Mouse (Mus musculus) heart, embryonic 14.5 days (tissue): Measurements from ENCODE around the gene Phc2. TPM values are rescaled to one million over a fixed set of nuclear protein-coding genes. Genes with fewer than 3 reads are reported as not detected.

ENCODE experiments used
- ATAC-seq: fragments of 200-750 bp; cut with Nextera tagmentation; 2 replicates; pipeline ENCODE4 v1.8.0; 2017; ENCODE audit warnings: low read depth, moderate TSS enrichment; ENCODE audit not compliant: insufficient number of reproducible peaks, insufficient read depth, low FRiP score
- H3K27ac ChIP-seq, 2 experiments: fragments of 200-500 bp in 1 of 2; fragments of 300-500 bp in 1 of 2; sonication (generic) in 1 of 2; replicated peaks in 1 of 2; 2 replicates each; pipeline ENCODE4 v1.5.1; 2012 to 2014; ENCODE audit warnings: low read depth in 2 of 2, low read length in 2 of 2, control low read depth in 1 of 2, mild to moderate bottlenecking in 1 of 2, mixed read lengths in 1 of 2; ENCODE audit not compliant: control insufficient read depth in 1 of 2, insufficient read depth in 1 of 2
- H3K27me3 ChIP-seq: fragments of 300-500 bp; sonication (generic); 2 replicates; pipeline ENCODE4 v1.6.1; 2014; ENCODE audit warnings: mild to moderate bottlenecking, low read length, control low read depth; ENCODE audit not compliant: control insufficient read depth, insufficient read depth
- H3K36me3 ChIP-seq: fragments of 300-500 bp; sonication (generic); 2 replicates; pipeline ENCODE4 v1.6.1; 2014; ENCODE audit warnings: mild to moderate bottlenecking, control low read depth, low read length, mixed read lengths; ENCODE audit not compliant: control insufficient read depth, insufficient read depth
- H3K4me1 ChIP-seq, 2 experiments: fragments of 200-500 bp in 1 of 2; fragments of 300-500 bp in 1 of 2; sonication (generic) in 1 of 2; 2 replicates each; pipeline ENCODE4 v1.6.1; 2012 to 2014; ENCODE audit warnings: low read length in 2 of 2, control low read depth in 1 of 2, mixed read lengths in 1 of 2; ENCODE audit not compliant: control insufficient read depth in 2 of 2, insufficient read depth in 2 of 2
- H3K4me2 ChIP-seq: fragments of 300-500 bp; sonication (generic); 2 replicates; pipeline ENCODE4 v1.6.1; 2014; ENCODE audit warnings: mild to moderate bottlenecking, low read length
- H3K4me3 ChIP-seq, 2 experiments: fragments of 200-500 bp in 1 of 2; fragments of 300-500 bp in 1 of 2; sonication (generic) in 1 of 2; 2 replicates each; pipeline ENCODE4 v1.5.1; 2012 to 2014; ENCODE audit warnings: low read length in 2 of 2, mild to moderate bottlenecking in 2 of 2, control low read depth in 1 of 2, low read depth in 1 of 2, moderate library complexity in 1 of 2; ENCODE audit not compliant: control insufficient read depth in 1 of 2, insufficient read depth in 1 of 2
- H3K9ac ChIP-seq: fragments of 300-500 bp; sonication (generic); 2 replicates; pipeline ENCODE4 v1.6.1; 2014; ENCODE audit warnings: mild to moderate bottlenecking, low read length
- H3K9me3 ChIP-seq: fragments of 300-500 bp; sonication (generic); 2 replicates; pipeline ENCODE4 v1.6.1; 2016; ENCODE audit warnings: low read length, control low read depth; ENCODE audit not compliant: control insufficient read depth
- WGBS: fragments of 180-500 bp; shearing (Covaris S2); extraction: QIAGEN DNeasy Blood & Tissue Kit; methylation state at CpG from one replicate; pipeline ENCODE4 v1.1.7; 2014; 5-methylcytosine and 5-hydroxymethylcytosine counted together
- polyA plus RNA-seq: library from polyadenylated mRNA; unstranded; fragments of >200 nt; fragmentation: Nextera tagmentation; extraction: Ambion mirVana; gene quantifications from 2 replicates; pipeline ENCODE4 v1.2.1, GENCODE M21; 2014

The Phc2 gene
- polyA plus RNA-seq, 1 experiment from 2014 or later = 42.5 TPM

- 6% methylated on average over 24 of the region's 24 CpGs for whole genome bisulfite sequencing
- Histone ChIP-seq H3K9me3 (no peaks in the 10 kb centered on the region), H3K27me3 (peaks cover 25% of the 10 kb centered on the region), H3K27ac (no peak overlapping the region), H3K9ac (peak overlapping the region; percentile 56; the same call in 1 of the 2 replicates), H3K4me2 (peak overlapping the region; percentile 83), H3K36me3 (no peaks in the 10 kb centered on the region), H3K4me3 (peak overlapping the region; percentile 35 to 40), H3K4me1 (peaks cover 21 to 28% of the 10 kb centered on the region in 2 experiments)
- 0 out of 2 replicates have a peak, but pooled peaks have one; percentile 20 for ATAC-seq
Measured at GRCm38 (mm10) chr4:128711455-128712135, 57.1 kb downstream of the Phc2 start.

GRCm38 (mm10) chr4:128712136-128712655 lies 57.7 kb downstream of the Phc2 start:
- no peaks in the 10 kb centered on the region for H3K9me3 ChIP-seq
- 0 out of 2 replicates have a peak overlapping the region, but pooled peaks have one; percentile 56 for H3K9ac ChIP-seq
- H3K36me3 ChIP-seq = no peaks in the 10 kb centered on the region
- WGBS = 38% methylated on average over 13 of the region's 13 CpGs
- H3K4me1 ChIP-seq = peaks cover 19 to 26% of the 10 kb centered on the region in 2 experiments
- no peak for ATAC-seq
- H3K4me3 ChIP-seq = peak overlapping the region in 1 of 2 experiments; percentile 35; a peak in 2 of 4 replicates
- H3K27me3 ChIP-seq = peaks cover 25% of the 10 kb centered on the region
- peak overlapping the region; percentile 83 for H3K4me2 ChIP-seq
- no peak overlapping the region for H3K27ac ChIP-seq

GRCm38 (mm10) chr4:128712941-128713340 lies 58.4 kb downstream of the Phc2 start:
- no peak overlapping the region for H3K4me3 ChIP-seq
- no peaks in the 10 kb centered on the region for H3K9me3 ChIP-seq
- ATAC-seq = no peak
- no peaks in the 10 kb centered on the region for H3K36me3 ChIP-seq
- no peak overlapping the region for H3K9ac ChIP-seq
- H3K27me3 ChIP-seq = peaks cover 25% of the 10 kb centered on the region
- H3K4me1 ChIP-seq = peaks cover 19 to 26% of the 10 kb centered on the region in 2 experiments
- no peak overlapping the region for H3K27ac ChIP-seq
- H3K4me2 ChIP-seq = no peak overlapping the region
- 87% methylated on average over 6 of the region's 6 CpGs for WGBS

GRCm38 (mm10) chr4:128715241-128716204 lies 61.0 kb downstream of the Phc2 start:
- no peak for ATAC-seq
- H3K4me1 ChIP-seq = peaks cover 29 to 39% of the 10 kb centered on the region in 2 experiments
- no peaks in the 10 kb centered on the region for H3K9me3 ChIP-seq
- H3K27me3 ChIP-seq = peaks cover 5% of the 10 kb centered on the region; the same call in 1 of the 2 replicates
- 0 out of 2 replicates have a peak overlapping the region, but pooled peaks have one; percentile 35 for H3K9ac ChIP-seq
- 24% methylated on average over 14 of the region's 14 CpGs for WGBS
- no peak overlapping the region for H3K4me3 ChIP-seq
- H3K36me3 ChIP-seq = no peaks in the 10 kb centered on the region
- H3K27ac ChIP-seq = no peak overlapping the region
- peak overlapping the region; percentile 11; the same call in 1 of the 2 replicates for H3K4me2 ChIP-seq

- Histone ChIP-seq H3K27ac (no peak overlapping the region), H3K27me3 (no peaks in the 10 kb centered on the region), H3K4me1 (peaks cover 29 to 36% of the 10 kb centered on the region in 2 experiments), H3K9me3 (no peaks in the 10 kb centered on the region), H3K4me2 (no peak overlapping the region), H3K4me3 (no peak overlapping the region), H3K9ac (no peak overlapping the region), H3K36me3 (no peaks in the 10 kb centered on the region)
- no peak for ATAC-seq
- 34% methylated on average over 4 of the region's 4 CpGs for WGBS
Measured at GRCm38 (mm10) chr4:128716279-128716678, 61.8 kb downstream of the Phc2 start.

GRCm38 (mm10) chr4:128716731-128717130 lies 62.2 kb downstream of the Phc2 start:
- Histone ChIP-seq H3K36me3 (no peaks in the 10 kb centered on the region), H3K27me3 (no peaks in the 10 kb centered on the region), H3K4me2 (no peak overlapping the region), H3K4me3 (no peak overlapping the region), H3K9me3 (no peaks in the 10 kb centered on the region), H3K4me1 (peaks cover 29 to 33% of the 10 kb centered on the region in 2 experiments), H3K27ac (no peak overlapping the region), H3K9ac (no peak overlapping the region)
- ATAC-seq = no peak
- 69% methylated on average over 9 of the region's 9 CpGs for WGBS

- Histone ChIP-seq H3K36me3 (no peaks in the 10 kb centered on the region), H3K4me3 (no peak overlapping the region), H3K4me2 (no peak overlapping the region), H3K9ac (no peak overlapping the region), H3K27ac (peak overlapping the region; percentile 46 to 52), H3K4me1 (peaks cover 35% of the 10 kb centered on the region in 2 experiments), H3K27me3 (no peaks in the 10 kb centered on the region), H3K9me3 (no peaks in the 10 kb centered on the region)
- 20% methylated on average over 5 of the region's 5 CpGs for WGBS
- ATAC-seq = peak; percentile 46; the same call in 1 of the 2 replicates
Measured at GRCm38 (mm10) chr4:128720110-128720509, 65.6 kb downstream of the Phc2 start.
